Mouse (Mus musculus) olfactory bulb, adult 2 months (tissue): Measurements from ENCODE around the gene Miox.

ENCODE experiments used
- CTCF ChIP-seq: fragments of 200-500 bp; IDR thresholded peaks from 2 replicates; pipeline ENCODE4 v1.5.1; 2012; ENCODE audit warnings: low read depth, mild to moderate bottlenecking, low read length, moderate library complexity; ENCODE audit not compliant: insufficient read depth
- POLR2A ChIP-seq: fragments of 200-500 bp; IDR thresholded peaks from 2 replicates; pipeline ENCODE4 v1.6.1; 2012; ENCODE audit warnings: mild to moderate bottlenecking, low read depth, low read length, moderate library complexity; ENCODE audit not compliant: insufficient read depth

DNA sequence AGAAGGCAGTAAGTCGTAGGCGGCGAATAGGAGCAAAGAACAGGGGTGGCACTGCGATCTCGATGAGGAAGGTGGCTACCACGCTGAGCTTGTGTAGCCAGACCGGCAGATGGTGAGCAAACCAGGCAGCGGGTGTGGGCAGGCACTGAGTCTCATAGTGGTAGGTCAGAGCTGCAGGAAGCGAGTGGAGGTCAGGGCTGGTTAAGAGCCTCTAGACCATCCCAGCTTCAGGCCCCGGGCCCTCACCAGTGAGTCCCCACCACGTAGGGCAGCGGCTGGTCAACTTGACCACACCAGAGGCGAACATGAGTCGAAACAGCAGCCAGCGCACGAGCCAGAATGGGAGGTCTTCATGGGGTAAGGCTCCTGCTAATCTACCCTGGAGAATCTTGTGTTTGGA lies 19.6 kb downstream of the Miox start:
- TF ChIP-seq POLR2A (no peak), CTCF (no peak)
